Mouse (Mus musculus) stomach, postnatal 0 days (tissue): Measurements from ENCODE around the gene Lck. TPM values are rescaled to one million over a fixed set of nuclear protein-coding genes. Genes with fewer than 3 reads are reported as not detected.

Source experiments
- ATAC-seq: fragments of 200-750 bp; cut with Nextera tagmentation; 2 replicates; pipeline ENCODE4 v1.8.0; 2017; ENCODE audit not compliant: low FRiP score, low TSS enrichment
- DNase-seq: peaks from one replicate; pipeline ENCODE4 v3.0.0-alpha.2; 2016; ENCODE audit warnings: low spot score
- H3K27ac ChIP-seq: fragments of 300-500 bp; sonication (generic); replicated peaks from 2 replicates; pipeline ENCODE4 v1.5.1; 2014; ENCODE audit warnings: mild to moderate bottlenecking, control low read depth
- H3K27me3 ChIP-seq: fragments of 300-500 bp; sonication (generic); 2 replicates; pipeline ENCODE4 v1.6.1; 2014; ENCODE audit warnings: low read length; ENCODE audit not compliant: control insufficient read depth, insufficient read depth
- H3K36me3 ChIP-seq: fragments of 300-500 bp; sonication (generic); 2 replicates; pipeline ENCODE4 v1.6.1; 2014; ENCODE audit warnings: low read length, mixed read lengths; ENCODE audit not compliant: control insufficient read depth, insufficient read depth
- H3K4me1 ChIP-seq: fragments of 300-500 bp; sonication (generic); replicated peaks from 2 replicates; pipeline ENCODE4 v1.6.1; 2014; ENCODE audit warnings: antibody characterized with exemption; ENCODE audit not compliant: control insufficient read depth, insufficient read depth
- H3K4me2 ChIP-seq: fragments of 300-500 bp; sonication (generic); replicated peaks from 2 replicates; pipeline ENCODE4 v1.6.1; 2014; ENCODE audit warnings: low read depth, mild to moderate bottlenecking, control low read depth, moderate library complexity
- H3K4me3 ChIP-seq: fragments of 300-500 bp; sonication (generic); 2 replicates; pipeline ENCODE4 v1.5.1; 2014; ENCODE audit warnings: low read depth, low read length, control low read depth
- H3K9ac ChIP-seq: fragments of 300-500 bp; sonication (generic); 2 replicates; pipeline ENCODE4 v1.6.1; 2014; ENCODE audit warnings: mild to moderate bottlenecking, low read length, control low read depth, mixed read lengths
- H3K9me3 ChIP-seq: fragments of 300-500 bp; sonication (generic); 2 replicates; pipeline ENCODE4 v1.6.1; 2016; ENCODE audit warnings: low read length; ENCODE audit not compliant: control insufficient read depth
- CTCF ChIP-seq: IDR thresholded peaks from 2 replicates; pipeline ENCODE4 v1.5.1; 2016; ENCODE audit warnings: antibody characterized with exemption, low read depth, mild to moderate bottlenecking, moderate library complexity
- EP300 ChIP-seq: optimal IDR thresholded peaks from 2 replicates; pipeline ENCODE3; 2016; ENCODE audit warnings: antibody characterized with exemption
- whole genome bisulfite sequencing: fragments of 180-500 bp; shearing (Covaris S2); extraction: QIAGEN DNeasy Blood & Tissue Kit; methylation state at CpG from one replicate; pipeline ENCODE4 v1.1.7; 2014; 5-methylcytosine and 5-hydroxymethylcytosine counted together
- microRNA-seq: library from miRNA; unstranded; fragments of <30 nt; microRNA quantifications from one replicate; pipeline ENCODE4, GENCODE M21; 2016
- polyA plus RNA-seq: library from polyadenylated mRNA; unstranded; fragments of >200 nt; fragmentation: Nextera tagmentation; extraction: Ambion mirVana; gene quantifications from 2 replicates; pipeline ENCODE4 v1.2.1, GENCODE M21; 2015

The Lck gene
- polyA plus RNA-seq, 1 experiment from 2014 or later: 1.9 TPM

- DNase-seq (no peak), ATAC-seq (no peak)
- WGBS: 69% methylated on average over 8 of the region's 8 CpGs
- Histone ChIP-seq H3K9ac (peak overlapping the region; percentile 65; the same call in 1 of the 2 replicates), H3K9me3 (no peaks in the 10 kb centered on the region), H3K4me1 (peaks cover 4% of the 10 kb centered on the region), H3K4me2 (peak overlapping the region; percentile 86), H3K36me3 (no peaks in the 10 kb centered on the region), H3K27me3 (no peaks in the 10 kb centered on the region), H3K27ac (peak overlapping the region; percentile 95), H3K4me3 (peak overlapping the region; percentile 59)
- TF ChIP-seq CTCF: no peak
- no peak for TF ChIP-seq EP300
These were observed 73.4 kb downstream of the Lck start for GRCm38 (mm10) chr4:129500017-129500416.

GRCm38 (mm10) chr4:129498941-129499340 is 74.5 kb downstream of the Lck start:
- Histone ChIP-seq H3K27me3 (no peaks in the 10 kb centered on the region), H3K9me3 (no peaks in the 10 kb centered on the region), H3K36me3 (no peaks in the 10 kb centered on the region), H3K27ac (no peak overlapping the region), H3K4me1 (peaks cover 4% of the 10 kb centered on the region), H3K4me2 (no peak overlapping the region), H3K4me3 (no peak overlapping the region), H3K9ac (no peak overlapping the region)
- DNase-seq (no peak), ATAC-seq (no peak)
- WGBS: 70% methylated on average over 3 of the region's 3 CpGs
- TF ChIP-seq EP300: no peak
- TF ChIP-seq CTCF: no peak

Small RNA genes lying within 50 kb of the gene (microRNA-seq; reads per million reads assigned to microRNA genes)
- not detected for gene Mir8119

Other genes starting within 250 kb of the Lck start
- gene Rbbp4, start 238.3 kb downstream of the Lck start, polyA plus RNA-seq: 149 and 153 TPM in 2 replicates
- gene Zbtb8os, start 237.9 kb downstream of the Lck start, polyA plus RNA-seq: 41.7 and 42.5 TPM in 2 replicates
- gene Zbtb8a, start 195.5 kb downstream of the Lck start, polyA plus RNA-seq: 12.2 and 13.0 TPM in 2 replicates
- 0.68 and 0.72 TPM in 2 replicates for gene Zbtb8b, start 132.8 kb downstream of the Lck start, polyA plus RNA-seq
- 16.7 and 17.9 TPM in 2 replicates for gene Bsdc1, start 112.1 kb downstream of the Lck start, polyA plus RNA-seq
- gene Tssk3, start 82.6 kb downstream of the Lck start, polyA plus RNA-seq: 0.07 TPM in 1 of 2 replicates, not detected in the other
- 0.36 and 0.44 TPM in 2 replicates for gene Fam229a, start 82.5 kb downstream of the Lck start, polyA plus RNA-seq
- gene Marcksl1, start 60.1 kb downstream of the Lck start, polyA plus RNA-seq: 153 and 174 TPM in 2 replicates
- gene Hdac1, start 30.9 kb downstream of the Lck start, polyA plus RNA-seq: 110 TPM in 2 replicates
- 1.2 and 1.9 TPM in 2 replicates for gene Fam167b, start 4.9 kb upstream of the Lck start, polyA plus RNA-seq
- 222 and 230 TPM in 2 replicates for gene Eif3i, start 27.0 kb upstream of the Lck start, polyA plus RNA-seq
- 168 and 169 TPM in 2 replicates for gene Tmem234, start 27.0 kb upstream of the Lck start, polyA plus RNA-seq
- gene Dcdc2b, start 40.6 kb upstream of the Lck start, polyA plus RNA-seq: 0.65 and 0.75 TPM in 2 replicates
- gene Iqcc, start 45.5 kb upstream of the Lck start, polyA plus RNA-seq: 15.8 and 16.1 TPM in 2 replicates
- gene Ccdc28b, start 50.3 kb upstream of the Lck start, polyA plus RNA-seq: 34.2 and 40.2 TPM in 2 replicates
- 23.5 and 23.6 TPM in 2 replicates for gene Txlna, start 67.4 kb upstream of the Lck start, polyA plus RNA-seq
- 5.7 and 6.8 TPM in 2 replicates for gene Kpna6, start 99.1 kb upstream of the Lck start, polyA plus RNA-seq
- gene Tmem39b, start 123.2 kb upstream of the Lck start, polyA plus RNA-seq: 4.5 and 5.4 TPM in 2 replicates
- 37.7 and 38.6 TPM in 2 replicates for gene Khdrbs1, start 168.7 kb upstream of the Lck start, polyA plus RNA-seq
- 270 and 275 TPM in 2 replicates for gene Ptp4a2, start 237.6 kb upstream of the Lck start, polyA plus RNA-seq